9 mouse cellular contexts compared by ENCODE assay signal in the genomic region with DNA sequence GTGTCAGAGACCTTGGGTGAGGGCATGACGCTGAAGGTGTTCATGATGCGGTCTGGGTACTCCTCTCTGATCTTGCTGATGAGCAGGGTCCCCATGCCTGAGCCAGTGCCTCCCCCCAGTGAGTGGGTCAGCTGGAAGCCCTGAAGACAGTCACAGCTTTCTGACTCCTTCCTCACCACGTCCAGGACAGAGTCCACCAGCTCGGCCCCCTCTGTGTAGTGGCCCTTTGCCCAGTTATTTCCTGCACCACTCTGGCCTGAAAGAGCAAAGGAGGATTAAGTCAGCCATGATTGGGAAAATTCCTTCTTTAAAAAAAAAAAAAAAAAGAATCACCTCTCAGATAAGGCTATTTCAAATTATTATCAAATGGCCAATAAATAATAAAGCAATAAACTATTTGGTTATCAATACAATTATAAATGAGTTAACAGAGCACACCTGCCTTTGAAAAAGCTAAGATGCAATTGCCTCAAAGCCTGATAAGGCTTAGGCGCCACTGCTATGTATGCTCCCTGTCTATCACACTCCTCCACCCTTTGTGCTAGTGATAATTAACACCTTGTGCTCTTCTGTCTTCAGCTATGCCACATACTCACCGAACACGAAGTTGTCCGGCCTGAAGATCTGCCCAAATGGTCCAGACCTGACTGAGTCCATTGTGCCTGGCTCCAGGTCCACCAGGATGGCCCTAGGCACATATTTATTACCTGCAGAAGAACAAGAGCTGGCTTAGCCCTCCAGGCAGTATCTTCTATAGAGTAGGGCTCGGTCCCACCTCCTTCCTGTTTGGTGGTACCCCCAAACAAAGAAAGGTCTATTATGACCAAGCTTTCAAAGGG. TPM values are rescaled to one million over a fixed set of nuclear protein-coding genes. Genes with fewer than 3 reads are reported as not detected.
DNase-seq lines count a peak whose midpoint lies in the region; ATAC-seq and TF ChIP-seq lines count a peak whose summit lies in the region.
"Had no signal": no experiment of that assay in that cellular context is flagged by ENCODE, and none has a peak within 500 bp of the region (broad histone marks: within the 10 kb centered on the region; RNA-seq: fewer than 3 reads in every experiment).

No protein-coding gene starts in this region.

- peak; percentile 63 to 65 for DNase-seq in cerebellum, postnatal 14 days
- DNase-seq in thymus, adult 2 months: no peak
- DNase-seq in thymus, postnatal 4 days: no peak
- DNase-seq in limb, embryonic 10.5 days (ENCODE audit: low spot score): no peak
- no peak for DNase-seq in embryo, embryonic 10 days (ENCODE audit: low spot score)
- DNase-seq in left cerebral cortex, postnatal 36 days (ENCODE audit: low spot score in 2 of 2): no peak
- no peak for DNase-seq in B cell, adult 2 months
- DNase-seq: adrenal gland, adult 8-10 months had no signal

- intact Hi-C loops in left cerebral cortex, postnatal 36 days (cut with DNase I): no loop called here

- WGBS in thymus, adult 2 months: 90% methylated on average over 9 of the region's 9 CpGs
- WGBS in limb, embryonic 10.5 days: 84% methylated on average over 9 of the region's 9 CpGs

- no peak for ATAC-seq in cerebellum, adult (ENCODE audit: insufficient number of reproducible peaks, low FRiP score, low TSS enrichment)

- no peak for TF ChIP-seq POLR2A in thymus, adult 2 months (IDR thresholded peaks at IDR 0.05; ENCODE audit: control insufficient read depth, extremely low read depth, insufficient read depth, low read length, poor library complexity)

- H3K27me3 ChIP-seq in thymus, adult 2 months (ENCODE audit: control insufficient read depth, insufficient read depth, low read length): no peaks in the 10 kb centered on the region
- H3K27me3 ChIP-seq in limb, embryonic 10.5 days (ENCODE audit: low read depth, poor library complexity, severe bottlenecking): peaks cover 32% of the 10 kb centered on the region

- no peaks in the 10 kb centered on the region for H3K36me3 ChIP-seq in thymus, adult 2 months (ENCODE audit: control insufficient read depth, insufficient read depth, low read length)
- no peaks in the 10 kb centered on the region; the same call in 1 of the 2 replicates for H3K36me3 ChIP-seq in limb, embryonic 10.5 days

- H3K4me3 ChIP-seq in thymus, adult 2 months (ENCODE audit: control insufficient read depth, insufficient read depth, low read length): peak overlapping the region; percentile 31
- H3K4me3 ChIP-seq in limb, embryonic 10.5 days: 0 out of 2 replicates have a peak overlapping the region, but pooled peaks have one; percentile 67

- no peaks in the 10 kb centered on the region for H3K9me3 ChIP-seq in limb, embryonic 10.5 days (replicated peaks)

- TF ChIP-seq CTCF in thymus, adult 2 months (IDR thresholded peaks at IDR 0.05; ENCODE audit: borderline replicate concordance, control insufficient read depth, extremely low read depth, insufficient read depth, low read length, poor library complexity): no peak

- H3K4me1 ChIP-seq in thymus, adult 2 months (replicated peaks; ENCODE audit: control insufficient read depth, insufficient read depth, low read length): peaks cover 45% of the 10 kb centered on the region
- H3K4me1 ChIP-seq in limb, embryonic 10.5 days: peaks cover 44% of the 10 kb centered on the region

- H3K27ac ChIP-seq in thymus, adult 2 months (ENCODE audit: control insufficient read depth, insufficient read depth, low read length): peak overlapping the region; percentile 40; the same call in 1 of the 2 replicates
- H3K27ac ChIP-seq in limb, embryonic 10.5 days: no peak overlapping the region

RNA-seq across cellular contexts. Expression of gene Tubb2b, which starts 1.8 kb away (rescaled TPM):
- polyA plus RNA-seq in thymus, adult 2 months (2012; rRNA removed): 217 and 264 TPM in 2 replicates
- polyA plus RNA-seq in limb, embryonic 10.5 days (2016; fragmentation: Nextera tagmentation; extraction: Ambion mirVana): 11.7 and 15.6 TPM in 2 replicates
- 100 to 1,000 TPM; 174 to 183 TPM for total RNA-seq in left cerebral cortex, postnatal 36 days (2021)

RNA-seq across cellular contexts. Expression of gene Psmg4, which starts 34.3 kb away (rescaled TPM):
- polyA plus RNA-seq in thymus, adult 2 months (2012; rRNA removed): 257 and 275 TPM in 2 replicates
- polyA plus RNA-seq in limb, embryonic 10.5 days (2016; fragmentation: Nextera tagmentation; extraction: Ambion mirVana): 80.5 and 83.3 TPM in 2 replicates
- total RNA-seq in left cerebral cortex, postnatal 36 days (2021): 10 to 100 TPM; 19.4 to 20.5 TPM

RNA-seq across cellular contexts. Expression of gene Tubb2a, which starts 50.7 kb away (rescaled TPM):
- 469 and 567 TPM in 2 replicates for polyA plus RNA-seq in thymus, adult 2 months (2012; rRNA removed)
- 44.3 and 44.7 TPM in 2 replicates for polyA plus RNA-seq in limb, embryonic 10.5 days (2016; fragmentation: Nextera tagmentation; extraction: Ambion mirVana)
- total RNA-seq in left cerebral cortex, postnatal 36 days (2021): 100 to 1,000 TPM; 839 to 952 TPM

Comparison
In these comparisons a context has a peak if more than half of its experiments do, and no peak if none do; other contexts are left out.
1. DNase-seq: peak in cerebellum, postnatal 14 days (2 of 2); none in thymus, adult 2 months (single experiment), thymus, postnatal 4 days (single experiment), limb, embryonic 10.5 days (single experiment), embryo, embryonic 10 days (single experiment), left cerebral cortex, postnatal 36 days (0 of 2) and B cell, adult 2 months (0 of 2).
2. RNA of gene Tubb2b, which starts 1.8 kb away (polyA plus RNA-seq): 217 to 264 TPM in thymus, adult 2 months; 11.7 to 15.6 TPM in limb, embryonic 10.5 days; every median in the first group is over 10 times any median in the second.
3. RNA of gene Tubb2a, which starts 50.7 kb away (polyA plus RNA-seq): 469 to 567 TPM in thymus, adult 2 months; 44.3 to 44.7 TPM in limb, embryonic 10.5 days; every median in the first group is over 10 times any median in the second.